23 mouse cellular contexts compared by ENCODE assay signal in the genomic region with DNA sequence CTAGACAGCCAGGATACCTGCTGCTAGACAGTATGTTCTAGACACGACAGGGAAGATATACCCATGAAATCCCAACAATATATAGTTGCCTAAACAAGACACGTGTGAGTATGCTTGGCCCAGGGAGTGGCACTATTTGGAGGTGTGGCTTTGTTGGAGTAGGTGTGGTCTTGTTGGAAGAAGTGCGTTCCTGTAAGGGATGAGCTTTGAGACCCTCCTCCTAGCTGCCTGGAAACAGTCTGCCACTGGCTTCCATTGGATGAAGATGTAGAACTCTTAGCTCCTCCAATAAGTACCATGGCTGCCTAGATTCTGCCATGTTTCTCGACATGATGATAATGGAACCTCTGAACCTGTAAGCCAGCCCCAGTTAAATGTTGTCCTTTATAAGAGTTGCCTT.
"Had no signal": no experiment of that assay in that cellular context is flagged by ENCODE, and none has a peak within 500 bp of the region (broad histone marks: within the 10 kb centered on the region; RNA-seq: fewer than 3 reads in every experiment).

No protein-coding gene starts in this region.

- H3K9me3 ChIP-seq: heart, embryonic 10.5 days; heart, embryonic 12.5 days; hindbrain, embryonic 10.5 days; hindbrain, embryonic 12.5 days; intestine, embryonic 15.5 days; limb, embryonic 10.5 days; limb, embryonic 12.5 days; liver, embryonic 15.5 days had no signal

- H3K9ac ChIP-seq: heart, embryonic 12.5 days; hindbrain, embryonic 12.5 days; hindbrain, embryonic 14.5 days; intestine, embryonic 15.5 days; limb, embryonic 12.5 days; liver, embryonic 15.5 days; liver, postnatal 0 days had no signal

- H3K36me3 ChIP-seq: heart, embryonic 12.5 days; hindbrain, embryonic 10.5 days; hindbrain, embryonic 12.5 days; intestine, embryonic 15.5 days; limb, embryonic 10.5 days; limb, embryonic 12.5 days had no signal

- H3K27ac ChIP-seq: heart, embryonic 10.5 days; hindbrain, embryonic 10.5 days; hindbrain, embryonic 12.5 days; hindbrain, embryonic 14.5 days; intestine, embryonic 15.5 days; layer of hippocampus, adult 2 months; left cerebral cortex, adult 2 months; limb, embryonic 10.5 days; limb, embryonic 12.5 days had no signal

- H3K4me2 ChIP-seq: heart, embryonic 12.5 days; hindbrain, embryonic 12.5 days; hindbrain, embryonic 14.5 days; intestine, embryonic 15.5 days; limb, embryonic 12.5 days; liver, embryonic 15.5 days had no signal

- H3K4me3 ChIP-seq: heart, embryonic 10.5 days; heart, embryonic 12.5 days; hindbrain, embryonic 10.5 days; hindbrain, embryonic 12.5 days; intestine, embryonic 15.5 days; layer of hippocampus, adult 2 months; left cerebral cortex, adult 2 months; limb, embryonic 10.5 days; limb, embryonic 12.5 days; liver, embryonic 15.5 days had no signal

- H3K27me3 ChIP-seq: heart, embryonic 12.5 days; hindbrain, embryonic 12.5 days; intestine, embryonic 15.5 days; limb, embryonic 12.5 days; liver, embryonic 15.5 days had no signal

- H3K4me1 ChIP-seq: hindbrain, embryonic 12.5 days; limb, embryonic 10.5 days; limb, embryonic 12.5 days had no signal

- DNase-seq: gastrocnemius, postnatal 25 days; heart, postnatal 10 days; heart, postnatal 4 days; kidney, adult 18-20 months; kidney, adult 8-10 months; kidney, postnatal 10 days; kidney, postnatal 25 days; kidney, postnatal 4 days; liver, postnatal 0 days had no signal

- ATAC-seq: hindbrain, embryonic 16.5 days; inflammation-experienced regulatory T-cells, adult 6 months; intestine, embryonic 15.5 days; intestine, postnatal 0 days; liver, postnatal 0 days had no signal
